Mouse (Mus musculus): ENCODE results near the gene Gm28729. TPM values are rescaled to one million over a fixed set of nuclear protein-coding genes. Genes with fewer than 3 reads are reported as not detected.
"Not testable (repeated sequence)": the region's sequence is repeated elsewhere in the genome, so short reads cannot be mapped to it uniquely, and the experiment has no call there.

Gm28729 gene
- polyA plus RNA-seq, 1 experiment from 2014 or later, result not detected

DNA sequence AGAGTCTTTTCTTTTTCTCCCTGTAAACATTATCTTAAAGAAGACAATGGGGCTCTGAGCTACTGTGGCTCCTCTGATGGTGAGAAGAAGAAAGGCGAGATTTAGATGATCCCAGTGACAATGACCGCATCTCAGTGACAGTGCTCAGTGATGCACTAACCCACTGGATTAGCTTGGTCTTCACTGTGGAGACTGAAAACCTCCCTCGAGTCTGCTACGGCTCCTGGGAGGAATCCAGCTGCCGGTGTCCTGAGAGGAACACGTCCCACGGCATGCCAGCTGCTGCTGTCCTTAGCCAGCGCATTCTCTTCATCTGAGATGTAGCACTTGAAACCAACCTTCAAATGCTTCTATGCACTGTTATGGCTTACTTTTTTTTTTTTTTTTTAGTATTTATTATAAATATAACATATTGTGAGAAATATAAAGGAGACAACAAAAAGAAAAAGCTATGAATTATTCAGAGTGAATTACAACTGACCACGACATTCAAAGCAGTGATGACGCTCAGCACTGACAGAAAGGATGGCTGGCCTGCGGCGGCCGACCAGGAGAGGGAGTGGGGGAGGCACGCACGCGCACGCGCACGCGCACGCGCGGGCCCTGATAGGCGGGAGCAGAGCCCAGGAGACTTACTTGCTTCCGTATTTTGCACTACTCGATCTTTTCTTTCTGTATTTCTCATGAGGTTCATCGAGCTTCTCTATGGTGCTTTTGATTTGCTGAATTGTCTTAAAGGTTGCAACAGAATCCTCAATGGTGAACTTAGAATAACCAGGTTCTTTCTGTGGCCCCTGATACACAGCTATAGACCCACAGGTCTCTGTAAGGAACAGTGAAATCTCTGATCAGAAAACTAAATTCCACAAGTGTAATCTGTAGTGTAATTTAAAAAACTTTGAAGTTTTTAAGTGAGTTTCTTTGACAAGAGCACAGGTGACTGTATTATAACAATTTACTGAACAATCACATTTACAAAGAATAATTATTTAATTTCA, 18.9 kb upstream of the Gm28729 start:
- no peak overlapping the region for H3K27ac ChIP-seq (ENCODE audit: low read length)
- 30% methylated on average over 27 of the region's 27 CpGs for WGBS
- H3K9ac ChIP-seq (ENCODE audit: low read length), result no peak overlapping the region
- H3K4me1 ChIP-seq (ENCODE audit: control insufficient read depth, insufficient read depth, low read length), result no peaks in the 10 kb centered on the region; the same call in 1 of the 2 replicates
- H3K4me3 ChIP-seq (replicated peaks; ENCODE audit: low read length), result peak overlapping the region; percentile 24
- peak overlapping the region; percentile 15 for H3K4me2 ChIP-seq (ENCODE audit: low read depth, low read length)
- no peaks in the 10 kb centered on the region for H3K27me3 ChIP-seq (ENCODE audit: control insufficient read depth, insufficient read depth, low read length)
- ATAC-seq (ENCODE audit: insufficient read depth, low FRiP score), result peak; percentile 77; the same call in 1 of the 2 replicates
- no peaks in the 10 kb centered on the region for H3K9me3 ChIP-seq (replicated peaks; ENCODE audit: control insufficient read depth, low read length)
- H3K36me3 ChIP-seq (ENCODE audit: control insufficient read depth, insufficient read depth, low read length), result peaks cover 15% of the 10 kb centered on the region

DNA sequence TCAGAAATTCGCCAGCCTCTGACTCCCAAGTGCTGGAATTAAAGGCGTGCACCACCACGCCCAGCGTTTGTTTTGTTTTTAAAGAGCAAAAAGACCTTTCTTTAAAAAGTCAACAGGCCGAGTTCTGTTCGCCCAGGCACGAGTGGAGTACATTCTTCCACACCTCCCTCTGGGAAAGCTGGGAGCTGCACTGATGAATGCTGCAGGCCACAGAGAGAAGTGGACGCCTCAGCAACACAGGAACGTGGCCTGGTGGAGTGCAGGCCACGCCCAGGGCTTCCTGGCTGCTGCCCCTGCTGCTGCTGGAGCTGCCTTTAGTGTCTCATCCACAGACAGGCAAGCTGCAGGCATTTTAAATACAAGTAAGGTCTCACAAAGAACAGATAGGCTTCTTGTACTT, 13.9 kb upstream of the Gm28729 start:
- Histone ChIP-seq H3K27me3 (ENCODE audit: control insufficient read depth, insufficient read depth, low read length) (no peaks in the 10 kb centered on the region), H3K9me3 (replicated peaks; ENCODE audit: control insufficient read depth, low read length) (no peaks in the 10 kb centered on the region), H3K9ac (ENCODE audit: low read length) (no peak overlapping the region), H3K4me3 (replicated peaks; ENCODE audit: low read length) (no peak overlapping the region), H3K4me2 (ENCODE audit: low read depth, low read length) (no peak overlapping the region), H3K27ac (ENCODE audit: low read length) (no peak overlapping the region), H3K4me1 (ENCODE audit: control insufficient read depth, insufficient read depth, low read length) (peaks cover 10% of the 10 kb centered on the region; the same call in 1 of the 2 replicates), H3K36me3 (ENCODE audit: control insufficient read depth, insufficient read depth, low read length) (peaks cover 8% of the 10 kb centered on the region; the same call in 1 of the 2 replicates)
- WGBS, result 51% methylated on average over 10 of the region's 10 CpGs
- no peak for ATAC-seq (ENCODE audit: insufficient read depth, low FRiP score)

DNA sequence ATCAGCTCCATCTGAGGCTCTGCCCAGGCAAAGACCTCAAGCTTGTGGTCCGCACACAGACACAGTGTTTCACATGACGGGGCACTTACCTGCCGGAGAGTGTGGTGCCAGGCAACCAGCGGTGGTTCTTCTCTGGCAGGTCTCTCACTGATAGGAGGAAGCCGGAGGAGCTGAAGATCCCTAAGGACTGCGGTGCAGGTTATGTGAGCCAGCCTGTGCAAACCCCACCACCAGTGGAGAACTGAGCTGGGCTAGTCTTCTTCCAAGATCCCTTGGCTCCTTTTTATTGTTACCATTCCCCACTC, 12.5 kb upstream of the Gm28729 start:
- H3K9ac ChIP-seq (ENCODE audit: low read length), result no peak overlapping the region
- no peak overlapping the region for H3K4me3 ChIP-seq (replicated peaks; ENCODE audit: low read length)
- peak; percentile 8; the same call in 1 of the 2 replicates for ATAC-seq (ENCODE audit: insufficient read depth, low FRiP score)
- H3K4me1 ChIP-seq (ENCODE audit: control insufficient read depth, insufficient read depth, low read length), result peaks cover 12% of the 10 kb centered on the region; the same call in 1 of the 2 replicates
- no peaks in the 10 kb centered on the region for H3K27me3 ChIP-seq (ENCODE audit: control insufficient read depth, insufficient read depth, low read length)
- 91% methylated on average over 6 of the region's 6 CpGs for WGBS
- H3K9me3 ChIP-seq (replicated peaks; ENCODE audit: control insufficient read depth, low read length), result no peaks in the 10 kb centered on the region
- H3K27ac ChIP-seq (ENCODE audit: low read length), result no peak overlapping the region; the same call in 1 of the 2 replicates
- peaks cover 4% of the 10 kb centered on the region; the same call in 1 of the 2 replicates for H3K36me3 ChIP-seq (ENCODE audit: control insufficient read depth, insufficient read depth, low read length)
- H3K4me2 ChIP-seq (ENCODE audit: low read depth, low read length), result no peak overlapping the region

DNA sequence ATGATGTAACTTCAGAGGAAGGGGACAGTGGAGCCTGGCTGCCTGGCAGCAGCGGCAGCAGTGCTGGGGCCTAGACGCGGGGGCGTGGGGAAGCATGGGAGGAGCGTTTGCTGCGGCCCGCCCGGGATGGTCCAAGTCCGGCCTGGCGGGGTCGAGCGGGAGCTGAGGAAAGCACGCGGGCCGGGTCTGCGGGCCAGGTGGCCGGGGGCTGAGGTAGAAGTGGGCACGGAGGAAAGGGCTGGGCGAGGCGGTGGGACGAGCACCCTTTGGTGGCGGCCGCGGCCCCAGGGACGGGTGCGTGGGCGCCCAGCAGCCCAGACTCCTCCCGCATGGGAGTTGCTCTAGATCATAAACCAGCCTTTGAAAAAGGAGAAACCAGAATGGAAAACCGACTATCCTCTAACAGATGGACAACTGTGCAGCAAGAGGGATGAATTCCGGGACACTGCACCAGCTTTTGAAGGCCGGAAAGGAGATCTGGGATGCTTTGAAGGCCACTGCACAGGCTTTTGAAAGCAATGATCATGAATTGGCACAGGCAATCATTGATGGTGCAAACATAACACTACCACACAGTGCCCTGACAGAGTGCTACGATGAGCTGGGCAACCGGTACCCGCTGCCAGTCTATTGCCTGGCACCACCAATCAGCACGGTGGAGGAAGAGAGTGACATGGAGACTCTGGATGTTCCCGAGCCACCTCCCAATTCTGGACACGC, 12.0 kb upstream of the Gm28729 start:
- Histone ChIP-seq H3K36me3 (ENCODE audit: control insufficient read depth, insufficient read depth, low read length) (peaks cover 4% of the 10 kb centered on the region; the same call in 1 of the 2 replicates), H3K27me3 (ENCODE audit: control insufficient read depth, insufficient read depth, low read length) (no peaks in the 10 kb centered on the region), H3K4me2 (ENCODE audit: low read depth, low read length) (peak overlapping the region; percentile 83), H3K4me3 (replicated peaks; ENCODE audit: low read length) (peak overlapping the region; percentile 58), H3K27ac (ENCODE audit: low read length) (peak overlapping the region; percentile 60), H3K9me3 (replicated peaks; ENCODE audit: control insufficient read depth, low read length) (no peaks in the 10 kb centered on the region), H3K9ac (ENCODE audit: low read length) (peak overlapping the region; percentile 83), H3K4me1 (ENCODE audit: control insufficient read depth, insufficient read depth, low read length) (peaks cover 12% of the 10 kb centered on the region; the same call in 1 of the 2 replicates)
- peak; percentile 78 for ATAC-seq (ENCODE audit: insufficient read depth, low FRiP score)
- 23% methylated on average over 37 of the region's 37 CpGs for WGBS

DNA sequence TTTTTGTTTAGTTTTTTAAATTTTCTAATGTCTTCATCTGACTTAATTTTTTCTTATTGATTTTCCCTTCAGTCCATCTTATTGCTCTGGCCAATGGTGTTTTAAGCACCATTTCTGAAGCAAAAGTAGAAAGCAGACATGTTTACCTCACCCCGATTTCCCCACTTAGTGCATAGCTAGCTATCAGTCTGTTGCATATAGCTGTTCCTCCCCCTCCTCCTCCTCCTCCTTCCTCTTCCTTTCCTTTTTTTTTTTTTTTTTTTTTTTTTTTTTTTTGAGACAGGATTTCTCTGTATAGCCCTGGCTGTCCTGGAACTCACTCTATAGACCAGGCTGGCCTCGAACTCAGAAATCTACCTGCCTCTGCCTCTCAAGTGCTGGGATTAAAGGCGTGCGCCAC, 11.0 kb upstream of the Gm28729 start:
- not testable (repeated sequence) for H3K4me3 ChIP-seq (replicated peaks; ENCODE audit: low read length); H3K4me2 ChIP-seq (ENCODE audit: low read depth, low read length); H3K9me3 ChIP-seq (replicated peaks; ENCODE audit: control insufficient read depth, low read length); H3K9ac ChIP-seq (ENCODE audit: low read length); H3K36me3 ChIP-seq (ENCODE audit: control insufficient read depth, insufficient read depth, low read length); H3K27me3 ChIP-seq (ENCODE audit: control insufficient read depth, insufficient read depth, low read length); ATAC-seq (ENCODE audit: insufficient read depth, low FRiP score); H3K27ac ChIP-seq (ENCODE audit: low read length)
- 86% methylated on average over 4 of the region's 4 CpGs for WGBS
- H3K4me1 ChIP-seq (ENCODE audit: control insufficient read depth, insufficient read depth, low read length), result peaks cover 12% of the 10 kb centered on the region; the same call in 1 of the 2 replicates

DNA sequence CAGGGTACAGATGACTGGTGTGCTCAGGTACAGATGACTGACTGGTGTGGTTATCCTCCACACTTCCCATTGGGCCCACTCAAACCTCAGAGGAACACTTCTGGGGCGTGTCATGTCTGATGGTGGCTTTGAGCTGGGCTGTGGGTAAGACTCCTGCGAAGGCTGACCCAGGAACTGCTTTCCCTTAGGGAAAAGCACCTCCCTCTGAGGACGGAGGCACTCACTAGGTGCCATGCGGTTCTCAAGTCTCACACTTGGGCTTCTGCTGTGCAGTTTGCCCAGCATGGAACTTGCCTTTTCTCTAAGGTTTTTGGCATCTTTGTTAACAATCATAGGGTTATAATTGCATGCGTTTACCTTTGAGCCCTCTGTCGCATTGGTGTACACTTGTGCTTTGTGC, 10.4 kb upstream of the Gm28729 start:
- peaks cover 12% of the 10 kb centered on the region; the same call in 1 of the 2 replicates for H3K4me1 ChIP-seq (ENCODE audit: control insufficient read depth, insufficient read depth, low read length)
- no peaks in the 10 kb centered on the region for H3K9me3 ChIP-seq (replicated peaks; ENCODE audit: control insufficient read depth, low read length)
- H3K36me3 ChIP-seq (ENCODE audit: control insufficient read depth, insufficient read depth, low read length), result no peaks in the 10 kb centered on the region
- no peak for ATAC-seq (ENCODE audit: insufficient read depth, low FRiP score)
- 85% methylated on average over 6 of the region's 6 CpGs for WGBS
- no peak overlapping the region for H3K4me2 ChIP-seq (ENCODE audit: low read depth, low read length)
- H3K27ac ChIP-seq (ENCODE audit: low read length), result no peak overlapping the region
- no peak overlapping the region for H3K9ac ChIP-seq (ENCODE audit: low read length)
- no peaks in the 10 kb centered on the region for H3K27me3 ChIP-seq (ENCODE audit: control insufficient read depth, insufficient read depth, low read length)
- no peak overlapping the region for H3K4me3 ChIP-seq (replicated peaks; ENCODE audit: low read length)

DNA sequence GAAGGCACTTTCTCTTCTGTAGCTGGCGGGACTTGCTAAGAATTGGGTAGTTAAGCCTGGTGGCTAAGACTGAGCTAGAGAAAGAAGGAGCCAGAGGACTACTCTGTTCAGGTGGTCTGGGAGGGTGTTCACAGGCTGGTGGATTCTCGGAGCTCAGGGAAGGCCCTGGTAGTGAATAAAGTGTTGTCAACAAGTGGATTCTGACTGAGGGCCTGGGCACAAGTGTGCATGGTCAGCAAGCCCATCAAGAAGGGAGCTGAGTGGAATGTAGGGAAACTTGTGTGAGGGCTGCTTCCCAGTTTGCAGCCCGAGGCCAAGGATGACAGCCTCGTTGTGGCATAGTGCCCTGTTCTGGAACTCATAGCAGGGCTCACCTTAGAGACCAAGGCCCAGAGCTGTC, 9.2 kb upstream of the Gm28729 start:
- no peak overlapping the region for H3K4me3 ChIP-seq (replicated peaks; ENCODE audit: low read length)
- no peak for ATAC-seq (ENCODE audit: insufficient read depth, low FRiP score)
- 93% methylated on average over 4 of the region's 4 CpGs for WGBS
- no peaks in the 10 kb centered on the region for H3K36me3 ChIP-seq (ENCODE audit: control insufficient read depth, insufficient read depth, low read length)
- no peaks in the 10 kb centered on the region for H3K9me3 ChIP-seq (replicated peaks; ENCODE audit: control insufficient read depth, low read length)
- peaks cover 12% of the 10 kb centered on the region; the same call in 1 of the 2 replicates for H3K4me1 ChIP-seq (ENCODE audit: control insufficient read depth, insufficient read depth, low read length)
- H3K9ac ChIP-seq (ENCODE audit: low read length), result no peak overlapping the region
- no peaks in the 10 kb centered on the region for H3K27me3 ChIP-seq (ENCODE audit: control insufficient read depth, insufficient read depth, low read length)
- H3K27ac ChIP-seq (ENCODE audit: low read length), result no peak overlapping the region
- no peak overlapping the region for H3K4me2 ChIP-seq (ENCODE audit: low read depth, low read length)

DNA sequence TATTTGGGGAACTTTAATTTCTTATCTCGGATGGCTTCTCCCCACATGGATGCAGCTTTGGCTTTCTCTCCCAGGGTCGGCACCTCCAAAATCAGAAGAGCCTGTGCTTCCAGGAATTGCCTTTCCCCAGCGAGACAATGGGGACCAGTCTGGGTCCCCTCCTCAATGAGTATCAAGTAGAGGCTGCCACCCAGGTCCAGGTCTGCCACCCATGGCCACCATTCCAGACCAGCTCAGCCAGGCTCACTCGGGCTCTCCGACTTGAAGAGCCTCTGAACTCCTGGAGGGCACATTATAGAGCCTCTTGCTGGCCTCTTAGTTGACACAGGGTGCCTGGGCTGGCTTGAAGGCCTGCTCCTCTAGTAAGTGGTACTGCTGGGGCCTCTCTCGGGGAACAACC, 8.4 kb upstream of the Gm28729 start:
- Histone ChIP-seq H3K9ac (ENCODE audit: low read length) (no peak overlapping the region), H3K4me2 (ENCODE audit: low read depth, low read length) (no peak overlapping the region), H3K27me3 (ENCODE audit: control insufficient read depth, insufficient read depth, low read length) (no peaks in the 10 kb centered on the region), H3K9me3 (replicated peaks; ENCODE audit: control insufficient read depth, low read length) (no peaks in the 10 kb centered on the region), H3K27ac (ENCODE audit: low read length) (no peak overlapping the region; the same call in 1 of the 2 replicates), H3K36me3 (ENCODE audit: control insufficient read depth, insufficient read depth, low read length) (no peaks in the 10 kb centered on the region), H3K4me3 (replicated peaks; ENCODE audit: low read length) (no peak overlapping the region), H3K4me1 (ENCODE audit: control insufficient read depth, insufficient read depth, low read length) (peaks cover 12% of the 10 kb centered on the region; the same call in 1 of the 2 replicates)
- no peak for ATAC-seq (ENCODE audit: insufficient read depth, low FRiP score)
- WGBS, result 58% methylated on average over 6 of the region's 6 CpGs

DNA sequence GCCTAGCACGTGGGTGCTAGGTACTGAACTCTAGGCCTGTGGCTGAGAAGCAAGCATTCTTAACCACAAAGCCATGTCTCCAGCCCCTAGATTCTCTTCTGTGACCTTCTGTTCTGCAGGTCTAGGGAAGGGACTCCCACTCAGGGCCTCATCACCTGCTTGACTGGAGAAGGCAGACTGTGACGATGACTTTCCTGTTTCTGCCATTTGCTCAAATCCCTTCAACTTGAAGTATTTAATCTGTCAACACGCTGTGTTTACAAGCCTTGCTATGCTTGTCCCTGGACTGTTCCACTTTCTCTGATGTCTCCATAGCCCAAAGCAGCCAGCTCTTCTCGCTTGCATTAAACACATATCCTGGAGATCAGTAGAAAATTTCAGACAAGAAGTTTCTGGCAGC, 7.5 kb upstream of the Gm28729 start:
- ATAC-seq (ENCODE audit: insufficient read depth, low FRiP score), result no peak
- Histone ChIP-seq H3K27ac (ENCODE audit: low read length) (no peak overlapping the region), H3K4me2 (ENCODE audit: low read depth, low read length) (no peak overlapping the region), H3K9me3 (replicated peaks; ENCODE audit: control insufficient read depth, low read length) (no peaks in the 10 kb centered on the region), H3K27me3 (ENCODE audit: control insufficient read depth, insufficient read depth, low read length) (no peaks in the 10 kb centered on the region), H3K4me3 (replicated peaks; ENCODE audit: low read length) (no peak overlapping the region), H3K36me3 (ENCODE audit: control insufficient read depth, insufficient read depth, low read length) (no peaks in the 10 kb centered on the region), H3K4me1 (ENCODE audit: control insufficient read depth, insufficient read depth, low read length) (peaks cover 12% of the 10 kb centered on the region; the same call in 1 of the 2 replicates), H3K9ac (ENCODE audit: low read length) (0 out of 2 replicates have a peak overlapping the region, but pooled peaks have one; percentile 1)
- 63% methylated on average over 4 of the region's 4 CpGs for WGBS

All from stomach, embryonic 16.5 days (tissue).